19 mouse cellular contexts compared by ENCODE assay signal in genomic region chr1:30799277-30799834, GRCm38 (mm10).
"Had no signal": no experiment of that assay in that cellular context is flagged by ENCODE, and none has a peak within 500 bp of the region (broad histone marks: within the 10 kb centered on the region; RNA-seq: fewer than 3 reads in every experiment).

No protein-coding gene starts in this region.

- H3K27me3 ChIP-seq: kidney, embryonic 15.5 days; lung, embryonic 15.5 days; midbrain, embryonic 12.5 days; neural tube, embryonic 13.5 days; stomach, embryonic 15.5 days had no signal

- H3K9me3 ChIP-seq: kidney, embryonic 15.5 days; lung, embryonic 15.5 days; midbrain, embryonic 12.5 days; neural tube, embryonic 13.5 days; stomach, embryonic 15.5 days had no signal

- ATAC-seq: intestine, embryonic 16.5 days; liver, postnatal 0 days had no signal

- H3K27ac ChIP-seq: kidney, embryonic 15.5 days; left cerebral cortex, adult 2 months; liver, embryonic 14.5 days; lung, embryonic 15.5 days; midbrain, embryonic 12.5 days; neural tube, embryonic 13.5 days; stomach, embryonic 15.5 days had no signal

- H3K4me2 ChIP-seq: kidney, embryonic 15.5 days; lung, embryonic 15.5 days; midbrain, embryonic 12.5 days; neural tube, embryonic 13.5 days; stomach, embryonic 15.5 days had no signal

- H3K9ac ChIP-seq: kidney, embryonic 15.5 days; liver, embryonic 14.5 days; liver, postnatal 0 days; lung, embryonic 15.5 days; midbrain, embryonic 12.5 days; neural tube, embryonic 13.5 days; stomach, embryonic 15.5 days had no signal

- H3K4me1 ChIP-seq: lung, embryonic 15.5 days; midbrain, embryonic 12.5 days; neural tube, embryonic 13.5 days; stomach, embryonic 15.5 days had no signal

- DNase-seq: kidney, adult 18-20 months; kidney, postnatal 10 days; kidney, postnatal 36 days; layer of hippocampus, postnatal 36 days; liver, postnatal 0 days; lung, postnatal 10 days; lung, postnatal 36 days; retina, postnatal 1 day; right cerebral cortex, postnatal 25 days; spleen, adult 18-20 months; thymus, postnatal 25 days had no signal

- H3K4me3 ChIP-seq: kidney, embryonic 15.5 days; left cerebral cortex, adult 2 months; lung, embryonic 15.5 days; midbrain, embryonic 12.5 days; neural tube, embryonic 13.5 days; stomach, embryonic 15.5 days had no signal
